Mouse (Mus musculus) heart, embryonic 13.5 days (tissue): ENCODE data around the gene Smarcc1. TPM values are rescaled to one million over a fixed set of nuclear protein-coding genes. Genes with fewer than 3 reads are reported as not detected.

Source experiments
- ATAC-seq: fragments of 200-750 bp; cut with Nextera tagmentation; 2 replicates; pipeline ENCODE4 v1.8.0; 2017; ENCODE audit warnings: moderate TSS enrichment; ENCODE audit not compliant: insufficient number of reproducible peaks, low FRiP score, low TSS enrichment; ENCODE audit errors: extremely low read depth
- H3K27ac ChIP-seq: fragments of 300-500 bp; sonication (generic); replicated peaks from 2 replicates; pipeline ENCODE4 v1.5.1; 2015; ENCODE audit warnings: moderate library complexity, mild to moderate bottlenecking, inconsistent platforms
- H3K27me3 ChIP-seq: fragments of 300-500 bp; sonication (generic); replicated peaks from 2 replicates; pipeline ENCODE4 v1.6.1; 2015; ENCODE audit warnings: mild to moderate bottlenecking, inconsistent platforms
- H3K36me3 ChIP-seq: fragments of 300-500 bp; sonication (generic); 2 replicates; pipeline ENCODE4 v1.6.1; 2015; ENCODE audit warnings: mild to moderate bottlenecking, inconsistent platforms
- H3K4me1 ChIP-seq: fragments of 300-500 bp; sonication (generic); 2 replicates; pipeline ENCODE4 v1.6.1; 2015; ENCODE audit warnings: inconsistent platforms
- H3K4me2 ChIP-seq: fragments of 300-500 bp; sonication (generic); 2 replicates; pipeline ENCODE4 v1.6.1; 2015; ENCODE audit warnings: inconsistent platforms, mild to moderate bottlenecking, moderate library complexity
- H3K4me3 ChIP-seq: fragments of 300-500 bp; sonication (generic); 2 replicates; pipeline ENCODE4 v1.5.1; 2015; ENCODE audit warnings: moderate library complexity, mild to moderate bottlenecking, inconsistent platforms
- H3K9ac ChIP-seq: fragments of 300-500 bp; sonication (generic); 2 replicates; pipeline ENCODE4 v1.6.1; 2015; ENCODE audit warnings: inconsistent platforms, mild to moderate bottlenecking, moderate library complexity
- H3K9me3 ChIP-seq: fragments of 300-500 bp; sonication (generic); 2 replicates; pipeline ENCODE4 v1.6.1; 2016; ENCODE audit warnings: inconsistent platforms
- WGBS: fragments of 180-500 bp; shearing (Covaris S2); methylation state at CpG from one replicate; pipeline ENCODE4 v1.1.7; 2015; ENCODE audit warnings: mixed read lengths; 5-methylcytosine and 5-hydroxymethylcytosine counted together
- polyA plus RNA-seq: library from polyadenylated mRNA; unstranded; fragments of >200 nt; fragmentation: Nextera tagmentation; extraction: Ambion mirVana; gene quantifications from 2 replicates; pipeline ENCODE4 v1.2.1, GENCODE M21; 2015

The Smarcc1 gene
- polyA plus RNA-seq, 1 experiment from 2014 or later, result 76.9 TPM

DNA sequence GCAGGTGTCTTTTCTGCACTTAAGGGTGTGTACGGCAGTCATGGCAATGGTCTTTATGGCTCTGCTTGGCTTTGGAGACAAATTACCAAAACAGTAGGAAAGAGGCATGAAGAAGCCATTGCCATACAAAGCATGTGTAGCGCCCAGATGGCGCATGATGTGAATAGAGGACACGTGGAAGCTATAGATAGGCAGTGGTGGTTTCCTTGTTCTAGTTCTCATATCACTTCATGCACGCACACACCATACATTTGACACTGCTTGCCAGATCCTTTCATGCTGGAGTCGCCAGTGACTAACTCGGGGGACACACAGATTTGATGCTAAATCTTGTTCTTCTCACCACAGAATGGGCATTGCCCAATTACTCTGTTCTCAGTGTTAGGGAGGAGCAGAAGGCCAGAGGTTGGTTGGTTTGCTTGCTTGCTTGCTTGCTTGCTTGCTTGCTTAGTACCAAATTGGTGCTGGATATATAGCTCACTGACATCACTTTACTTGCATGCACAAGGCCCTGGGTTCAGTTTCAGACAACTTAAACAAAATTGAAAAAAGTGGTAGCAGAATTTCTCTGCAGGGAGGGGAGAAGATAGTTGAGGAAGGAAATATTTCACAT lies 125.8 kb downstream of the Smarcc1 start, which contains the start of gene Cspg5:
Gene Cspg5, plus strand, starts transcription at position 563 of the 613 bp plus-strand sequence.
- Histone ChIP-seq H3K9ac (no peak within 1 kb of the TSS), H3K4me3 (peak within 1 kb of the TSS; percentile 77), H3K4me2 (peak within 1 kb of the TSS; percentile 100), H3K36me3 (peaks cover 32% of the 10 kb centered on the region), H3K27ac (no peak within 1 kb of the TSS), H3K27me3 (peaks cover 47% of the 10 kb centered on the region), H3K4me1 (peaks cover 15% of the 10 kb centered on the region), H3K9me3 (no peaks in the 10 kb centered on the region)
- no peak for ATAC-seq
- WGBS, result 87% methylated on average over 7 of the region's 7 CpGs

GRCm38 (mm10) chr9:110244567-110244888 lies 127.0 kb downstream of the Smarcc1 start:
- peak overlapping the region; percentile 75; the same call in 1 of the 2 replicates for H3K9ac ChIP-seq
- WGBS, result 22% methylated on average over 7 of the region's 7 CpGs

GRCm38 (mm10) chr9:110244889-110245589 lies 127.5 kb downstream of the Smarcc1 start:
- ATAC-seq, result no peak

More at GRCm38 (mm10) chr9:110244567-110244888, 127.0 kb downstream of the Smarcc1 start:
- Histone ChIP-seq H3K36me3 (peaks cover 23% of the 10 kb centered on the region), H3K27me3 (peaks cover 47% of the 10 kb centered on the region), H3K9me3 (no peaks in the 10 kb centered on the region), H3K4me3 (peak overlapping the region; percentile 77), H3K27ac (no peak overlapping the region), H3K4me1 (peaks cover 18% of the 10 kb centered on the region), H3K4me2 (peak overlapping the region; percentile 100)
- ATAC-seq, result no peak

GRCm38 (mm10) chr9:110245590-110246320 lies 128.2 kb downstream of the Smarcc1 start:
- ATAC-seq, result peak; percentile 39; the same call in 1 of the 2 replicates
- peaks cover 28% of the 10 kb centered on the region for H3K4me1 ChIP-seq
- no peaks in the 10 kb centered on the region for H3K9me3 ChIP-seq
- no peak overlapping the region for H3K27ac ChIP-seq
- peaks cover 12% of the 10 kb centered on the region for H3K36me3 ChIP-seq
- 1% methylated on average over 40 of the region's 40 CpGs for WGBS
- H3K27me3 ChIP-seq, result peaks cover 47% of the 10 kb centered on the region
- H3K4me2 ChIP-seq, result peak overlapping the region; percentile 100
- H3K4me3 ChIP-seq, result peak overlapping the region; percentile 77
- peak overlapping the region; percentile 75 for H3K9ac ChIP-seq

More at GRCm38 (mm10) chr9:110244889-110245589, 127.5 kb downstream of the Smarcc1 start:
- Histone ChIP-seq H3K9me3 (no peaks in the 10 kb centered on the region), H3K27ac (no peak overlapping the region), H3K36me3 (peaks cover 20% of the 10 kb centered on the region), H3K4me2 (peak overlapping the region; percentile 100), H3K4me1 (peaks cover 23% of the 10 kb centered on the region), H3K4me3 (peak overlapping the region; percentile 77), H3K9ac (peak overlapping the region; percentile 75), H3K27me3 (peaks cover 47% of the 10 kb centered on the region)
- WGBS, result 2% methylated on average over 87 of the region's 93 CpGs

DNA sequence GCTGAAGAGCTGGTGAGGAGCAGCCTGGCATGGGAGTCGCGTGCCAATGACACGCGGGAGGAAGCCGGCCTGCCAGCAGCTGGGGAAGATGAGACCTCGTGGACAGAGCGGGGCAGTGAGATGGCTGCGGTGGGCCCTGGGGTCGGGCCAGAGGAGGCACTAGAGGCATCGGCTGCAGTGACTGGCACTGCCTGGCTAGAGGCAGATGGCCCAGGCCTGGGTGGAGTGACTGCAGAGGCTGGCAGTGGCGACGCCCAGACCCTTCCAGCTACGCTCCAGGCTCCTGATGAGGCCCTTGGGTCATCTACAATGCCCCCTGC lies 128.8 kb downstream of the Smarcc1 start:
- peaks cover 51% of the 10 kb centered on the region for H3K27me3 ChIP-seq

DNA sequence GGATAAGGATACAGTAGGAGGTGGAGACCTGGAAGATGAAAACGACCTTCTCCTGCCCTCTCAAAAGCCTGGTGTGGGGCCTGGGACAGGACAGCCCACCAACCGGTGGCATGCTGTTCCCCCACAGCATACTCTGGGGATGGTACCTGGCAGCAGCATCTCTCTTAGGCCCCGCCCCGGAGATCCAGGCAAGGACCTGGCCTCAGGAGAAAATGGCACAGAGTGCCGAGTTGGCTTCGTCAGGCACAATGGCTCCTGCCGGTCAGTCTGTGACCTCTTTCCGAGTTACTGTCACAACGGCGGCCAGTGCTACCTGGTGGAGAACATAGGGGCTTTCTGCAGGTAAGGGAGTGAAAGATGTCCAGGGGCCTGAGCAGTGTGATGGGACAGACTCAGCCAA lies 129.5 kb downstream of the Smarcc1 start:
- ATAC-seq, result no peak
- H3K4me2 ChIP-seq, result no peak overlapping the region
- H3K27me3 ChIP-seq, result peaks cover 48% of the 10 kb centered on the region
- H3K9me3 ChIP-seq, result no peaks in the 10 kb centered on the region
- no peak overlapping the region for H3K27ac ChIP-seq
- WGBS, result 81% methylated on average over 10 of the region's 10 CpGs
- H3K4me1 ChIP-seq, result peaks cover 28% of the 10 kb centered on the region
- H3K4me3 ChIP-seq, result no peak overlapping the region
- no peak overlapping the region for H3K9ac ChIP-seq
- peaks cover 1% of the 10 kb centered on the region; the same call in 1 of the 2 replicates for H3K36me3 ChIP-seq

More for the DNA sequence above, 128.8 kb downstream of the Smarcc1 start:
- Histone ChIP-seq H3K27ac (no peak overlapping the region), H3K4me3 (peak overlapping the region; percentile 77), H3K9me3 (no peaks in the 10 kb centered on the region), H3K4me2 (peak overlapping the region; percentile 100), H3K36me3 (peaks cover 7% of the 10 kb centered on the region), H3K9ac (peak overlapping the region; percentile 75), H3K4me1 (peaks cover 28% of the 10 kb centered on the region)
- ATAC-seq, result no peak
- WGBS, result 48% methylated on average over 13 of the region's 13 CpGs

DNA sequence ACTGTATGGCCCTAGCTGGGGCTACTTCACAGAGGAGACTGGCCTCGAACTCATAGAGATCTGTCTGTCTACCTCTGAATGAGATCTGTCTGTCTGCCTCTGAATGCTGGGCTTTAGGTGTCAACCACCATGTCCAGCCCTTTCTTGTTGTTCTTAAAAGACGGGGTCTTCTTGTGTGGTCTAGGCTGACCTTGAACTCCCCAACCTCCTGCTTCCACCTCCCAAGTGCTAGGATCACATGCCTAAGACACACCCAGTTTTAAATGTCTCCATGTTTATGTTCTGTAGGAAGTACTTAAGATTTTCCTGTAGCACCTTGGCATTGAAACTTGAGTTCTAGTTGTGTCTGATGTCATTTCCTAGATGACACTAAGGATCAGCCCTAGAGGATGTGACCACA lies 131.4 kb downstream of the Smarcc1 start:
- ATAC-seq, result no peak
- peaks cover 37% of the 10 kb centered on the region for H3K27me3 ChIP-seq
- no peaks in the 10 kb centered on the region for H3K9me3 ChIP-seq
- no peak overlapping the region for H3K4me2 ChIP-seq
- no peak overlapping the region for H3K27ac ChIP-seq
- no peaks in the 10 kb centered on the region for H3K36me3 ChIP-seq
- H3K4me1 ChIP-seq, result peaks cover 28% of the 10 kb centered on the region
- H3K9ac ChIP-seq, result no peak overlapping the region
- 76% methylated on average over 2 of the region's 2 CpGs for WGBS
- H3K4me3 ChIP-seq, result no peak overlapping the region

- H3K9ac ChIP-seq, result peak overlapping the region; percentile 52; the same call in 1 of the 2 replicates
- peaks cover 26% of the 10 kb centered on the region for H3K27me3 ChIP-seq
- peak overlapping the region; percentile 42 for H3K4me2 ChIP-seq
- no peaks in the 10 kb centered on the region for H3K9me3 ChIP-seq
- ATAC-seq, result no peak
- peak overlapping the region; percentile 54; the same call in 1 of the 2 replicates for H3K27ac ChIP-seq
- peaks cover 22% of the 10 kb centered on the region for H3K4me1 ChIP-seq
- 21% methylated on average over 11 of the region's 11 CpGs for WGBS
- no peak overlapping the region for H3K4me3 ChIP-seq
- H3K36me3 ChIP-seq, result no peaks in the 10 kb centered on the region
These were observed 132.5 kb downstream of the Smarcc1 start for GRCm38 (mm10) chr9:110249823-110250543.

DNA sequence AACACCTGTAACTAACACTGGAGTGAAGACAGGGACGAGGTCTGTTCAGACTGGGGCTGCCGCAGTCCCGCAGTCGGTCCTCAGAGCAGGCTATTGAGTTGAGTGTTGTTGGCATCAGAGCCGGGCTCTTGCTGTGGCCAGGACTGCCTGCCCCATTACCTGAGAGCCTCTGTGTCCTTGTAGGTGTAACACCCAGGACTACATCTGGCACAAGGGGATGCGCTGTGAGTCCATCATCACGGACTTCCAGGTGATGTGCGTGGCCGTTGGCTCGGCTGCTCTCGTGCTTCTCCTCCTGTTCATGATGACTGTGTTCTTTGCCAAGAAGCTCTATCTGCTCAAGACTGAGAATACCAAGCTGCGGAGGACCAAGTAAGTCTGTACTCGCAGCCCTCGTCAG lies 133.3 kb downstream of the Smarcc1 start:
- peaks cover 19% of the 10 kb centered on the region for H3K4me1 ChIP-seq
- H3K36me3 ChIP-seq, result no peaks in the 10 kb centered on the region
- H3K4me2 ChIP-seq, result no peak overlapping the region
- H3K27me3 ChIP-seq, result peaks cover 20% of the 10 kb centered on the region
- no peak overlapping the region for H3K27ac ChIP-seq
- no peaks in the 10 kb centered on the region for H3K9me3 ChIP-seq
- H3K9ac ChIP-seq, result no peak overlapping the region
- no peak for ATAC-seq
- WGBS, result 87% methylated on average over 14 of the region's 14 CpGs
- H3K4me3 ChIP-seq, result no peak overlapping the region

DNA sequence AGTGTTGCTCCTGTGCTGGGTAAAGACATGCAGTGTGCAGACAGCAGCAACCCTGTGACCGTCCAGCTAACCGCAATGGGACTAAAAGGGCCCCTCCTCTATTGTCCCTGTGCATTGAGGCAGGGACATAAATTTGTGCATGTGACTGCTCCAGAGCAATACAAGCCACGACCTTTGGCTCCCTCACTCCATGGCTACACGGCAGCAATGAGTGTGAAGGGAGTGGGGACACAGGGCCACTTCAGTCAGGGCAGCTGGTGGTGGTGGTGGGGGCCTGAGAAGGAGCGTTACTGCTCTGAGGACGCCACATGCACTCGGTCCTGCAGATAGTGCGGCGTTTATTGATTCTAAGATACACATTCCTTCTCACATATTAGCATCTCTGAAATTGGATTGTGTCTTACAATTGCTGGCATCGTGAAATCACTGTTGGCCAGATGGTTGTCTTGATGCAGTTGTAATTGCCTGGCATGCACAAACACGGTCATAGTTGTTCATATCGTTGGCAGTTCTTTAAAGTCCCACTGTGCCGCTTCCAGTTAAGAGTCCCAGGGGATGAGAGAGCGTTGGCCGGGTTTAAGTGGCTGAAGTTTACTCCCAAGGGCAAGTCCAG lies 138.0 kb downstream of the Smarcc1 start:
- Histone ChIP-seq H3K9me3 (no peaks in the 10 kb centered on the region), H3K4me2 (no peak overlapping the region), H3K36me3 (no peaks in the 10 kb centered on the region), H3K27me3 (peaks cover 5% of the 10 kb centered on the region; the same call in 1 of the 2 replicates), H3K4me1 (no peaks in the 10 kb centered on the region), H3K27ac (no peak overlapping the region), H3K9ac (no peak overlapping the region), H3K4me3 (no peak overlapping the region)
- WGBS, result 75% methylated on average over 15 of the region's 15 CpGs
- ATAC-seq, result no peak
